Mouse (Mus musculus): ENCODE data around the gene Arpc1b.

Gene Arpc1b

GRCm38 (mm10) chr5:145164710-145165109, 50.7 kb downstream of the Arpc1b start:
- no peak for DNase-seq (ENCODE audit: low spot score in 2 of 2)

- DNase-seq (ENCODE audit: low spot score in 2 of 2) = no peak
These were observed 51.2 kb downstream of the Arpc1b start for GRCm38 (mm10) chr5:145165184-145165583.

- DNase-seq (ENCODE audit: low spot score in 2 of 2) = peak; percentile 98
These were observed 52.7 kb downstream of the Arpc1b start, which contains the start of the genes Ptcd1 and Cpsf4 for GRCm38 (mm10) chr5:145166536-145167305. Gene Ptcd1, minus strand, starts transcription at chr5:145167108. Gene Cpsf4, plus strand, starts transcription at chr5:145167213.

GRCm38 (mm10) chr5:145167306-145167661, 53.3 kb downstream of the Arpc1b start:
- DNase-seq (ENCODE audit: low spot score in 2 of 2) = peak in 1 of 2 experiments; percentile 12

GRCm38 (mm10) chr5:145178461-145178980, 64.5 kb downstream of the Arpc1b start:
- no peak for DNase-seq (ENCODE audit: low spot score in 2 of 2)
